Mouse (Mus musculus) spleen, adult 2 months (tissue): ENCODE data around the gene Zhx3. TPM values are rescaled to one million over a fixed set of nuclear protein-coding genes. Genes with fewer than 3 reads are reported as not detected.

Experiments
- DNase-seq, 2 experiments: peaks; one replicate each; pipeline versions ENCODE4 v3.0.0 to v3.0.0-alpha.2; 2012 to 2021; ENCODE audit warnings: low spot score in 2 of 2, low read depth in 1 of 2
- H3K27ac ChIP-seq: fragments of 200-500 bp; 2 replicates; pipeline ENCODE4 v1.5.1; 2012; ENCODE audit warnings: low read length, inconsistent platforms; ENCODE audit not compliant: insufficient read depth
- H3K27me3 ChIP-seq: fragments of 200-500 bp; 2 replicates; pipeline ENCODE4 v1.6.1; 2012; ENCODE audit warnings: mild to moderate bottlenecking, moderate library complexity, low read length, inconsistent platforms; ENCODE audit not compliant: control insufficient read depth, insufficient read depth
- H3K36me3 ChIP-seq: fragments of 200-500 bp; 2 replicates; pipeline ENCODE4 v1.6.1; 2012; ENCODE audit warnings: mild to moderate bottlenecking, low read length, inconsistent platforms; ENCODE audit not compliant: control insufficient read depth, insufficient read depth
- H3K4me1 ChIP-seq: fragments of 200-500 bp; 2 replicates; pipeline ENCODE4 v1.6.1; 2011; ENCODE audit warnings: inconsistent platforms; ENCODE audit not compliant: control insufficient read depth, insufficient read depth, insufficient read length
- H3K4me3 ChIP-seq: fragments of 200-500 bp; 2 replicates; pipeline ENCODE4 v1.5.1; 2011; ENCODE audit warnings: mild to moderate bottlenecking, inconsistent platforms; ENCODE audit not compliant: insufficient read depth, insufficient read length; ENCODE audit errors: extremely low read depth
- CTCF ChIP-seq: fragments of 200-500 bp; IDR thresholded peaks from 2 replicates; pipeline ENCODE4 v1.5.1; 2011; ENCODE audit warnings: mild to moderate bottlenecking, inconsistent platforms; ENCODE audit not compliant: insufficient read depth, insufficient read length, insufficient replicate concordance; ENCODE audit errors: extremely low read depth
- POLR2A ChIP-seq: fragments of 200-500 bp; IDR thresholded peaks from 2 replicates; pipeline ENCODE4 v1.6.1; 2011; ENCODE audit warnings: low read depth, low read length, inconsistent platforms
- WGBS: fragments of 180-500 bp; shearing (Covaris S2); methylation state at CpG from one replicate; pipeline ENCODE4 v1.1.7; 2018; 5-methylcytosine and 5-hydroxymethylcytosine counted together
- polyA plus RNA-seq: library from polyadenylated mRNA; depleted of rRNA; stranded (reverse); fragments of >200 nt; gene quantifications from 2 replicates; pipeline ENCODE4 v1.2.3, GENCODE M21; 2012

Zhx3 gene
- polyA plus RNA-seq, 1 experiment, result 1.5 TPM

- no peak for DNase-seq
- no peak overlapping the region for H3K4me3 ChIP-seq
- 0 out of 2 replicates have a peak, but pooled peaks cover 1% of the 10 kb centered on the region for H3K27me3 ChIP-seq
- no peak overlapping the region for H3K27ac ChIP-seq
- TF ChIP-seq CTCF (no peak), POLR2A (no peak)
- WGBS, result 92% methylated on average over 2 of the region's 2 CpGs
- H3K36me3 ChIP-seq, result no peaks in the 10 kb centered on the region
- H3K4me1 ChIP-seq, result no peaks in the 10 kb centered on the region
Measured at GRCm38 (mm10) chr2:160778034-160778433, 94.8 kb downstream of the Zhx3 start.

- TF ChIP-seq POLR2A (no peak), CTCF (no peak)
- WGBS, result 85% methylated on average over 8 of the region's 8 CpGs
- no peak overlapping the region for H3K27ac ChIP-seq
- H3K4me3 ChIP-seq, result no peak overlapping the region
- DNase-seq, result no peak
- H3K4me1 ChIP-seq, result no peaks in the 10 kb centered on the region
- no peaks in the 10 kb centered on the region for H3K27me3 ChIP-seq
- H3K36me3 ChIP-seq, result no peaks in the 10 kb centered on the region
Measured at GRCm38 (mm10) chr2:160771325-160772276, 101.2 kb downstream of the Zhx3 start.

DNA sequence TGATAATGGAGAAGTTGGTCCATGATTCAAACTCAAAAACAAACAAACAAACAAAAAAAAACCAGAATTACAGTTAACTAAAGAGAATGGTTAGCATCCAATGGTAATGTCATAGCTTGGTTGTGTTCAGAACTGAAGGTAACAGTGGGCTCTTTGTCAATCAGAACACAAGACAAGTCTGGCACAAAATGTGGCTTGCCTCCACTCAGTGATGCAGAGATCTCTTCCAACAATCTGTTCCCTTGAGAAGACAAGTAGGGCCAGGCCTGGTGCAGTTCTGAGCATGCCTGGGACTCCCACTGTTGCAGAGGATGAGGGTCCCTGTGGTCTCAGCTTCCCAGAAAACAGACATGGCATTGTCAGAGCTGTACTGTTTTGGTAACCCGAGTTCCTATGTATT lies 101.9 kb downstream of the Zhx3 start:
- 87% methylated on average over 1 of the region's 1 CpGs for WGBS
- DNase-seq, result no peak

GRCm38 (mm10) chr2:160770409-160770808 lies 102.4 kb downstream of the Zhx3 start:
- DNase-seq, result no peak
- no peak overlapping the region for H3K27ac ChIP-seq
- no peaks in the 10 kb centered on the region for H3K36me3 ChIP-seq
- no peaks in the 10 kb centered on the region for H3K27me3 ChIP-seq
- no peak for TF ChIP-seq POLR2A
- TF ChIP-seq CTCF, result no peak
- no peaks in the 10 kb centered on the region for H3K4me1 ChIP-seq
- H3K4me3 ChIP-seq, result no peak overlapping the region

More for the DNA sequence above, 101.9 kb downstream of the Zhx3 start:
- H3K4me1 ChIP-seq, result no peaks in the 10 kb centered on the region
- H3K36me3 ChIP-seq, result no peaks in the 10 kb centered on the region
- TF ChIP-seq CTCF, result no peak
- TF ChIP-seq POLR2A, result no peak
- H3K27ac ChIP-seq, result no peak overlapping the region
- no peak overlapping the region for H3K4me3 ChIP-seq
- no peaks in the 10 kb centered on the region for H3K27me3 ChIP-seq

DNA sequence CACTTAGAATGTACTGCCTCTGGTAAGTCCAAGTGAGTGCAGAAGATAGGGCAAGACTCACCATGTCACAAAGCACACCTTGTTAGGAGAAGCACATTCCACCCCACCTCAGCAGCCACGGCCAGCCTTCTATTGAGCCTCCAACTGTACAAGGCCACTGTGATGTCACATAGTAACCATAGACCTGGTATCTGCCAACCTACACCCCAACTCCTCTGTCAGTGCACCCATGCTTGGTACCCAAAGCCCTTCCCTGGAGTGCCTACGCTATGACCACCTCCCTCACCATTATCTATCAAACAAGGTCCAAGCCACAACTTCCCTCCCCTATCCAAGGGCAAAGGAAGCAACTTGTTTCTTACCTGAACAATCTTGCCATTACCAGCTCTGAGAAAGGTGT lies 103.8 kb downstream of the Zhx3 start:
- no peak for TF ChIP-seq CTCF
- TF ChIP-seq POLR2A, result no peak
- Histone ChIP-seq H3K4me3 (no peak overlapping the region), H3K27ac (no peak overlapping the region), H3K27me3 (no peaks in the 10 kb centered on the region), H3K36me3 (no peaks in the 10 kb centered on the region), H3K4me1 (no peaks in the 10 kb centered on the region)
- 85% methylated on average over 2 of the region's 2 CpGs for WGBS
- DNase-seq, result no peak

DNA sequence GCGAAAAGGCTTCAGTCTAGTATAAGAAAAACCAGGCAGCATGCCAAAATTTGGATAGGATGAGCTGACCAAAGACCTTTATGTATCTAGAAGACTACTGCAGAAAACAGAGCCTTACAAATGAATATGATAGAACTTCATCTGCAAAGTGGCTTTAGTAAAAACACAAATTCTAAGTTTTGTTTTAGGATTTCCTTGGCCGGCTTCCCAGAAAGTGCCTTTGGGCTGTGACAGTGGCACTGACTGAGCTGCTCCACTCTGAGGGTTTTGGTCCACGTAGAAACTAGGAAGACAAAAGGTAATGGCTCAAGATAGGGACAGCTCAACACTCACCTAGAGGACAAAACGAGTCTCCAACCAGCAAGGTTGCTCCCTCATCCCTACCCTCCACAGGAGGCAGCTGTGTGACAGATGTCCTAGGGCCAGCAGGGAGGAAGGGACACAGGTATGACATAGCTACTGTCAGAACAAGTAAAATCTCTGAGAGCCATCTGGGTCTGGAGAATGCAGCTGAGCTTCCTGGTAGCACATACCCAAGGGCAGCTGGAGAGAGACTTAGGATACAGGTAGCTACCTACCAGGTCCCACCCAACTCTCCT lies 104.6 kb downstream of the Zhx3 start:
- DNase-seq, result no peak

More for the DNA sequence above, 104.6 kb downstream of the Zhx3 start:
- 85% methylated on average over 4 of the region's 4 CpGs for WGBS
- no peaks in the 10 kb centered on the region for H3K4me1 ChIP-seq
- no peaks in the 10 kb centered on the region for H3K27me3 ChIP-seq
- H3K36me3 ChIP-seq, result no peaks in the 10 kb centered on the region
- H3K27ac ChIP-seq, result no peak overlapping the region
- TF ChIP-seq POLR2A (no peak), CTCF (no peak)
- H3K4me3 ChIP-seq, result no peak overlapping the region
